Mouse (Mus musculus) gastrocnemius, postnatal 36 days (tissue): ENCODE measurements around the gene Sugct. TPM values are rescaled to one million over a fixed set of nuclear protein-coding genes. Genes with fewer than 3 reads are reported as not detected.

ENCODE experiments used
- DNase-seq, 2 experiments: peaks; one replicate each; pipeline ENCODE4 v3.0.0; 2022
- intact Hi-C: fragments of 180-260 bp; cut with DNase I; formaldehyde crosslinking; loops from one replicate; pipeline ENCODE4 v1.15.1; 2025
- total RNA-seq, 2 experiments: library from RNA; stranded (reverse); gene quantifications; 2 replicates each; pipeline ENCODE4 v1.2.3; 2021

Sugct gene
- total RNA-seq, 2 experiments from 2014 or later = 0.96 to 1.0 TPM

GRCm38 (mm10) chr13:17056650-17057049 is 638.7 kb downstream of the Sugct start:
- intact Hi-C loops = no loop called here
- DNase-seq = no peak

DNA sequence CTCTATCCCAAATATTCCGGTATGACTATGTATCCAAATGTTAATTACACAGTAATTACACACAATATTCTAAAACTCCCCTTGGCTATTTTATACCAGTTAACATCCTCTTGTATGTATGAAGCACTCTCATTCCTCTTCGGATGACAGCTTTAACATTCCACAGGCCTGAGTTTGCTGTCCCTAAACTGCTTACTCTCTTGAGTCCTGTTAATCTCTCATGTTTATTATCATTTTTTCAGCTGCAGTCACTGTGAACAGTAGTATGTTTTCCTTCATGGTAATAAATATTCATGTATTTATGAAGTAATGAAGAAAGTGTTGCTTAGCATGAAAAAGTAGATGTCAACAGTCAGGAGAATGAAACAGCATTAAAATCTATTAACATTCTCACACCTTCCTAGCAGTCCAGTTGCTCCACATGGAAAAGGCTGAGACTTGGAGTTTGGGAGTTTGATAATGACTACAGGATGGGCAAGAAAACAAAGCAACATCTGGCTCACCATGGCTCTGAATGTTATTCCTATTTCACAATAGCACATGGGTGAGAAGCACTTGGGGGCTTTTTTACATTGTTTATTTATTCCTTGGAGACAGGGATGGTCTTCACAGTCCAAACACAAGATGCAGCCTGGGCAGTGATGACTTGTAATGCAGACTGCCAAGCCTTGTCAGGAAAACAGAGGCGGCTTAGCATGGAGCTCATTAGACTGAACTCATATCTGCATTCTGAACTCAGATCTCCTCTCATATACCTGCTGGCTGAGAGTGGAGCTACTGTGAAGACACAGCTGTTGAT is 651.7 kb downstream of the Sugct start:
- intact Hi-C loops = no loop called here

GRCm38 (mm10) chr13:17042332-17042731 is 653.0 kb downstream of the Sugct start:
- intact Hi-C loops = no loop called here

More for the DNA sequence above, 651.7 kb downstream of the Sugct start:
- DNase-seq = no peak

DNA sequence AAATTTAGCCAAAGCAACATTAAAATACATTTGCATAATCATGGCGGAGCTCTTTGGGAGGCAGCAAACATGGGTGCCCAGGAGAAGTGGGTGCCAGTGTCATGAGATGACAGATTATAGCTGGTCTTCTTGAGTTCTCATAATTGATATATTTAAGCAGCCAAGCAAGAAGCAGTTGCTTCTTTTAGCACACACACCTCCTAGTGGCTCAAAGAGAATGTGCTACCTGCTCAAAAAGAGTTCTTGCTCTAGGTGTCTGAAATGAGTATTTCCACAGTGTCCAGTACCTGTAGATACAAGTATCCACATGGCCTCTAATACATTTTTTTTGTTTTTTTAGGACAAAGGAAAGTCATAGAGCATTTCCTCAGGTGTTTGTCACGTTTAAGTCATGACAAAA is 655.6 kb downstream of the Sugct start:
- DNase-seq = no peak

More at GRCm38 (mm10) chr13:17042332-17042731, 653.0 kb downstream of the Sugct start:
- no peak for DNase-seq

DNA sequence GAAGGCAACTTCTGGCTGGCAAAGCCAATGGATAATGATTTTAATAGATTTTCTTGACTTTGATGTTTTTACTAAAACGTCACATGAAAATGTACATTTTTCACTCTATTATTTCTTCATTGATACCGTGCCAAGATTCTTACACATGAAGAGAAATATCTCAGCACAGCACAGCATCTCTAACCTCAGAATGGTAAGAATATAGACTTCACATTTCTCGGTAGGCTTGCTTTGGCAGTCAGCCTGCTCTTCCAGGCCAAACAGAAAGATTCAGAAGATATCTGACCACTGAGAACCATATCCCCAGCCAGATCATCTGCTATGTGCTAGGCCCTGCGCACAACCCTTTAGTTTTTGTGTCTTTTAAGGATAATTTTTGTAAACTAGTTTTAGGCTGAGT is 657.0 kb downstream of the Sugct start:
- intact Hi-C loops = no loop called here
- no peak for DNase-seq

More for the DNA sequence above, 655.6 kb downstream of the Sugct start:
- intact Hi-C loops = no loop called here

- no peak for DNase-seq
- intact Hi-C loops = no loop called here
Measured at GRCm38 (mm10) chr13:17037899-17038298, 657.5 kb downstream of the Sugct start.

DNA sequence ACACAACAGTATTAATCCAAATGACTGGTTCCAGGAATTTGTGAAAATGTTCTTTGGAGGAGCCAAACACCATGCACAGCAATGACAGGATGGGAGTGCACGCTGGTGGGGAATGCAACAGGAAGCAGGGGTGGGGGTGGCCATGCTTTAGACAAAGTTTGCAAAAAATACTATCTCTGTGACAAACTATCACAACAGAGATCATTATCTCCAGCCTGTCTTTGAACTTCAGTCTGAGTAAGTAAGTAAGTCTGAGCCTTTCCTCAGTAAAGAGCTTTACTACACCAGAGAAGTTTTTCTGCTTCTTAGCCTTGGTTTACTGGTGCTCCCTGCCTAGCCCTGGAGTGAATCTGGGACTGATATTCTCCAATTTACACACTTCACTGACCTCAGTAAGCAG is 664.6 kb downstream of the Sugct start:
- intact Hi-C loops = no loop called here

GRCm38 (mm10) chr13:17028595-17028994 is 666.8 kb downstream of the Sugct start:
- peak in 1 of 2 experiments; percentile 4 for DNase-seq
- intact Hi-C loops = no loop called here

More for the DNA sequence above, 664.6 kb downstream of the Sugct start:
- DNase-seq = no peak

DNA sequence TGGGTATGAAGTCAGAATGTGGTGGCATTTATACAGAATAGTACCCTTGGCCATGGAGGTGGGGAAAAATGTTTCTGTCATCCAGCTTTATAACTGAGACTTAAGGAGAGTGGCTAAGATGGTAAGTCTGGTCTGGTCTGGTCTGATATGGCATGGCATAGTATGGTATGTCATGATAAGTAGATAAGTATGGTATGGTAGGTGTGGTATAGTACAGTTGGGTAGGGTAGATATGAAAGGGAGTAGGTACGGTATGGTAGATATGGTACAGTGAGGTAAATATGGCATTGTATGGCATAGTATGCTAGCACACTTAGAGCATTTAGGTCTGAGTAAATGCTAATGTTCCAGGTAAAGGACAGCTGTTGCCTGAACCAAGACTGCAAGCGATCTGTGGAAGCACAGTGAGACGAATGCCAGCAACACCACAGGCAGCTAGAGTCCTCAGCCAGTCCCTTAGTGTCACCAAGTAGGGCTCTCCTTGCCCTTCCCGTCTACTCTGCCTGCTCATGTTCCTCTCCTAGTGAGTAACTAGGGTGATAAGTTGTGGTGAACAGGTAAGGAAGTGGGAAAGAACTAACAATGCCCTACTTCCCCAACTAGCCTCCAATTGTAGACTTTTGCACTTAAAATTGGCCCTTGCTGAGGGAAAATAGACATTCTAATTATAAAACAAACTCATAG is 667.4 kb downstream of the Sugct start:
- DNase-seq = no peak
- intact Hi-C loops = no loop called here

DNA sequence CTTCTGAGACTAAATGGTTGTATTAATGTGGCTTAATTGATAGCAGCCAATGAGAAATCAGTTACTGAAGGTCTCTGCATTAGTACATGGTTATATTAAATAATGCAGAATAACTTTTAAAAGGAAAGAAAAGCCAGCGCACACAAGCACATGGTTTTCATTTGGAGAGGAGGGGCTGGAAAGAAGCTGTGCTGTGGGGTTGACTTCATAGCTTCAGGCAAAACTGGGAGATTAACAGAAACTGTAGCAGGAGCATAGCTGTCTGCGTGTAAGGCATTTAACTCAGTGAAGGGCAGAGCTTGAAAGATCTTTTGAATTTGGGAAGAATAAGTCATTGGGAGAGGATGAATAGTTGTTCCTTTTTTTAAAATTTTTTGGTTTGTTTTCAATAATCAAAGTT is 668.4 kb downstream of the Sugct start:
- intact Hi-C loops = no loop called here
- no peak for DNase-seq

GRCm38 (mm10) chr13:16996464-16996863 is 698.9 kb downstream of the Sugct start:
- intact Hi-C loops = no loop called here

GRCm38 (mm10) chr13:16995321-16995720 is 700.0 kb downstream of the Sugct start:
- intact Hi-C loops = no loop called here
- no peak for DNase-seq

More at GRCm38 (mm10) chr13:16996464-16996863, 698.9 kb downstream of the Sugct start:
- DNase-seq = no peak

- intact Hi-C loops = no loop called here
- DNase-seq = no peak
Measured at GRCm38 (mm10) chr13:16977743-16978142, 717.6 kb downstream of the Sugct start.

GRCm38 (mm10) chr13:16971277-16971676 is 724.1 kb downstream of the Sugct start:
- intact Hi-C loops = no loop called here
- no peak for DNase-seq

DNA sequence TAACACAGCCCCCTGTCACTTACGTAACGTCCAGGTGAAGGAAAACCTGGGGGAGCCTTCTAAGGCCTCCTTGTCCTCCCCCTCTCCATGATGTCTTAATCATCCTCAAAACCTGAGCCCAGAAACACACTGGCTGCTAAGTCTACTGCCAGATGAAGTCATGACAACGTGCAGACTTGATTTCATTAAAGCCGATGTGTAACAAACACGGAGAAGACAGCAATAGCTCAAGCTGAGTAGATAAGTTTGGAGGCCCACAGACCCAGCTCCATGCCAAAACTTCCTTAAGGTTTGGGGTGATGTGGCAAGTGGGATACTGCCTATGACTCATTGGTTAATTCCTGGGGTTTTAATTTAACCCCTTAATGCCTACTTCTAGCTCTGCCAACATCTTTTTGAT is 726.4 kb downstream of the Sugct start:
- DNase-seq = no peak
- intact Hi-C loops = no loop called here

DNA sequence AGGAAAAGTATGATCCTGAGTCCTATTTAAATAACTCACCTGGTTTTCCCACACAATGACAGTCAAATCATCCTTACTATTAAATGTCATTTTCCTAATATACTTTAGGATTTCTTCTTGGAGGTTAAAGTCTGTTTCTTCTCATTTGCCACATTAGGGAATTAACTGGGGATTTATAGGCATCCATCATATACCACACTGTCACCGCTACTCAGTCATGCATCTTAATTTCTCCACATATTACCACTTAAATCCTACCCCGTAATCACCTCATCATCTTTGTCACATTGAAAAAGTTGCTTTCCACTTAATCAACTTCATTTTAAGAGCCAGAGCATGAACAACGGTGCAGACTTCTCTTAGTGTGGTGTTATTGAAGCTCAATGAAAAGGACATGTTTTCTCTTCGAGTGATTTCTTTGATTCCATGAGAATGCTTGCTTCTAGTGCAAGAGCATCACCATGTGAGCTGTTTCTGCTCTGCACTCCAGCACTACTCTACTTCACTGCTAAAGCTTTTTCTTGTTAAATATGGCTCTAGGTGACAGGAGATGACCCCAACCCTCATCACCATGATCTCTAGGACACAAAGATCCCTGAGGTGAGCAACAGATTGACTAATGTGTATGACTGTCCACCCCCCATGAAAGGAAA is 730.4 kb downstream of the Sugct start:
- DNase-seq = no peak
- intact Hi-C loops = no loop called here

GRCm38 (mm10) chr13:16952045-16952444 is 743.3 kb downstream of the Sugct start:
- DNase-seq = no peak
- intact Hi-C loops = no loop called here

DNA sequence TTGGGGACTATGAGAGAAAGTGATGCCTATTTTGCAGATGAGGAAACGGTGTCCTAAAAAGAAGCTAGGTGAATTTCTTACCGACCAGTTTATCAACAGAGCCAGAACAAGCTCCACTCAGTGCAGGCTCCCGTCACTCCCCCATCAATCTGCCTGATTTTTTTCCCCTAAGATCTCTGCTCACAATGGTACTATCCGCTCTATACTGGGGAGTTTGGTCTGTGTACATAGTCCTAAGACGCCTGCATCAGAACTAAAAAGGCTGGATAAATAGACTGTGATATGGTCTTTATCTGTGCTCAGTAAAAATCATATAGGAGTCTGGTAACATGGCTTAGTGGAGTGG is 755.9 kb downstream of the Sugct start:
- no peak for DNase-seq
- intact Hi-C loops = no loop called here

- DNase-seq = no peak
- intact Hi-C loops = no loop called here
Measured at GRCm38 (mm10) chr13:16938552-16939465, 756.5 kb downstream of the Sugct start.

DNA sequence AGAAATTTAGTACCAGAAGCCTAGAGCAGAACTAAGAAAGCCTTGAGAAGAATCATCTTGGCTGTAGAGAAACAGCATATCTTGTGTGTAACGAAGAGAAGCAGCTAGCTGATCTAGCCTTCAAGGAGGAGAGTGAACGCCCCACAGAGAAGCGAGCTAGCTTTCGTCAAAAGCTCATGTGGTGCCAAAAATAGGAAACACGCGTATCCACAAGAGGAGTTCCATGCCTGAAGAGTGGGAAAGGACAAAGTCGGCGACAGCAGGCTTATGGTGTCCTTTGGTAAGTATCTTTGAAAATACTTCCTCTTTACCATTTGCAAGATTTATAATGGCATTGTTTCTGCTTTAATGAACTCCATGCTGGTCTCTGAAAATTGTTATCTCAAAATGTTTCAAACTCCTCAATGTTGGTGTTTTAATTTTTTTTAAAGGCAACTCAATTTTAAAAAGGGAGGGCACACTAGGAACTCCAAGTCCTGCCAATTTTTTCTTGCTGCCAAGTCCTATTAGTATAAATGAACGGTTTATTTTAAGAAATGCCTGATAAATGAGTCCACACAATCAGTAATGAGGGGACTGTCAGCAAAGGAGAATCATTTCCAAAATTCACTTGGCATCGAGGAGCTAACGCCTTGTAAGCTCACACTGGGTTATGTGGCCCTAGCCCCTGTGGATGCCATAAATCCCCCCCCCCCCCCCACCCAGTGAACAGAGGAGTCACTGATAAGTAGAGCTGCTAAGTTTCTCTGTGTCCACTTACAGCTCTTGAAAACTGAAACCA is 757.7 kb downstream of the Sugct start:
- intact Hi-C loops = no loop called here
- DNase-seq = no peak
